Mouse (Mus musculus): ENCODE measurements at regions not wholly inside any gene's neighbourhood (a gene's known extent, or its start where the extent isn't known, plus 50 kb on each side); places are given as distances from the start of the nearest gene placed in this dataset.

- DNase-seq (ENCODE audit: low spot score in 2 of 2) = no peak
These were observed 50.9 kb upstream of the Cpne4 start for GRCm38 (mm10) chr9:104496220-104496619.

DNA sequence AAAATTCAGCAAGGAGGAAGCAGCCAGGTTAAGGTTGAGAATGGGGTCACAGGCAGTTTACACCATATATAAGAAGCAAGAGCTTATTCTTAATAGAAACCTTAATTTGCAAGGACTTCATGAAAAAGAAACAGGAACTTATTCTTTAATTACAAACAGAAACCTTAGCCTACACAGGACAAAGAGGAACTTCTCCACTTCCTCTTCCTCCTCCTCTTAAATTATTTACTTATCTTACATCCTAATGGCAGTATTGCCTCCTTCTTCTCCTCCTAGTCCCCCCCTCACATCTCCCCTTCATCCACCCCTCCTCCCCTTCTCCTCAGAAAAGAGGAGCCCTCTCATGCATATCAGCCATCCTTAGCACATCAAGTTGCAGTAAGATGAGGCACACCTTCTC, 56.4 kb upstream of the Cpne4 start:
- DNase-seq (ENCODE audit: low spot score in 2 of 2) = no peak

- DNase-seq (ENCODE audit: low spot score in 2 of 2) = no peak
These were observed 57.7 kb upstream of the Cpne4 start for GRCm38 (mm10) chr9:104489383-104489782.

DNA sequence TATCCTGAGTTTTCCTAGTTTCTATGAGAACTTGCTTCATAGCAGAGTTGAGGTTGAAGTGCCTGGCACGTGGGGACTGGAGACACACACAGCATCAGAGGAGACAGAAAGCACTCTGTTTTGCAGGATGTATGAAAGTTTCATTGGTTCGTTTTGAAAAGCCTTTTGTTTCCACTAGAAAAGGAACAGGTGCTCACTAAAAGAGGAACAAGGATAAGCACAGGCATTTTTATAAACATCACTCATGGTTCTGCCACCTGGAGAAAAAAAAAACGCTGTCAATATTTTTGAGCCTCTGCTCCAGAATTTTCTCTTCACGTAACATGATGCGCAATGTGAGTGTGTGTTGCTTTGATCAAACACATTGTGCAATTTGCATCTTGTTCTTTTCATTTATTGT, 64.6 kb upstream of the Cpne4 start:
- DNase-seq (ENCODE audit: low spot score in 2 of 2) = no peak

- no peak for DNase-seq (ENCODE audit: low spot score in 2 of 2)
These were observed 66.4 kb upstream of the Cpne4 start for GRCm38 (mm10) chr9:104480683-104481082.

DNA sequence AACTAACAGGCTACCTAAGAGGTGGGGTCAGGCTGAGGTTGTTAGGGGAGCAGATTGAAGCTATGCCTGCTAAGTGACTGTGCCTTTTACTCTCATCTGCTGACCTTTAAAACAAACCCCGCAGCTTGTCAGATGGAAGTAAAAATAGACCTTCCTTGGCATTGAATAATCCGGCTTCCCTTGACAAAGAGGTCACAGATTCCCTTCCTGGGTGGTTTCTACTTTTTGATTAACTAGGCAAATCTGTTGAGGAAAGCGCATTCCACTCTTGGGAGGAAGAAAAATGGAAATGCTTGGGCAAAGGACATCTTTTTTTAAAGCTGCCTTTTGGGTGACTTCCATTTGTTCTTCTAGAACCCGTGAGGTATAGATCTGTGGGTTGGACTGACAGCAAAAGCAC, 72.3 kb upstream of the Cpne4 start:
- no peak for DNase-seq (ENCODE audit: low spot score in 2 of 2)

- DNase-seq (ENCODE audit: low spot score in 2 of 2) = no peak
These were observed 79.8 kb upstream of the Cpne4 start for GRCm38 (mm10) chr9:104467238-104467637.

DNA sequence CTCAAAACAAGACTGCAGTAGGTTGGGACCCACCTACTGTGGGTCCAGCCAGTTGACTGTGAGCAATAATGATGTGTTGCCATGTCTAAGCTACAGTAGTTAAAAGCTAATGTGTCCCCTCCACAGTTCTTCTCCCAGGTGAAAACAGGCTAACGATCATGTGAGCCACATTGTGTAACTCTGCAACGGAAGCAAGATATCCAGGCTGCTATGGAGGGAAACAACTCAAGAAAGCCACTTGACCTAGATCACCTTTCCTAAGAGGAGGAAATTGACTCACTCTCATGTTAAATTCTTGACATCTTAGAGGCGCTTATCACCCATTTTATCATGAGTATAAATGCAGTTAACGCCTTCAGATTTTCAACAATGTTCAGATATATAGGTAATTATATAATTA, 83.4 kb upstream of the Cpne4 start:
- no peak for DNase-seq (ENCODE audit: low spot score in 2 of 2)

DNA sequence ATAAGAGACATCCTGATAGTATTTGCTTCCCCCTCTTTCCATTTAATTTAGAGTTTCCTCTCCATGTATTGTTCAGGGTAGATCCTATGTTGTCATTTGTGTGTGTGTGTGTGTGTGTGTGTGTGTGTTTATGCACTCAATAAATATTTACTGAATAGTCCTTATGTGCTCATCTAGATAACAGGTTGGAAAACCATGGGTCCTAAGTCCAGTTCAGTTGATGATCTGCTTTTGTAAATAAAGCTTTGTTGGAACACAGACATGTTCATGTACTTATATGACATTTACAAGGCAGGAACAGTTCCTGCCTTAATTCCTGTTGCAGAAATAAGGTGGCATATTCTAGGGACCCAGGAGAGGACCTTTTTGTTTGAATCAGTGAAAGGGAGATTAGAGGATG, 87.0 kb upstream of the Cpne4 start:
- no peak for DNase-seq (ENCODE audit: low spot score in 2 of 2)

GRCm38 (mm10) chr9:104457635-104458034, 89.5 kb upstream of the Cpne4 start:
- DNase-seq (ENCODE audit: low spot score in 2 of 2) = no peak

GRCm38 (mm10) chr9:104448577-104449165, 98.4 kb upstream of the Cpne4 start:
- no peak for DNase-seq (ENCODE audit: low spot score in 2 of 2)

DNA sequence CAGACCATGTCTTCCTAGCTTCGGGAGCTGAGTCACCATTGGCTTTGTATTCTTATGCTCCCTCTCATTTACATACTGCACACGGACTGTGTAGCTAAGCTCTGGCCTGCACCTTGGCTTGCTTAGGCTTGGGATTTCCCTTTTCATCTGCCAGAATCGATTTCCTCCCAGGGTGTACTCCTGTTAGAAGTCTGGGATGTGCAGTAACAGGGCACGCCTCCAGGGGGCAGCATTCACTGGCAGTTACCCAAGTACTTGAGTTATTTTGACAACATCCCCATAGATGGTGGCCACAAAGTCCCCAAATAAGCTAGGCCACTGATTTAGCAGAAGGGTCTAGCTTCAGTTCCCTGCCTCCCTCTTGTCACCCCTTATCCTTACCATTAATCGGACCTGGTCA, 102.2 kb upstream of the Cpne4 start:
- DNase-seq (ENCODE audit: low spot score in 2 of 2) = peak in 1 of 2 experiments; percentile 5

DNA sequence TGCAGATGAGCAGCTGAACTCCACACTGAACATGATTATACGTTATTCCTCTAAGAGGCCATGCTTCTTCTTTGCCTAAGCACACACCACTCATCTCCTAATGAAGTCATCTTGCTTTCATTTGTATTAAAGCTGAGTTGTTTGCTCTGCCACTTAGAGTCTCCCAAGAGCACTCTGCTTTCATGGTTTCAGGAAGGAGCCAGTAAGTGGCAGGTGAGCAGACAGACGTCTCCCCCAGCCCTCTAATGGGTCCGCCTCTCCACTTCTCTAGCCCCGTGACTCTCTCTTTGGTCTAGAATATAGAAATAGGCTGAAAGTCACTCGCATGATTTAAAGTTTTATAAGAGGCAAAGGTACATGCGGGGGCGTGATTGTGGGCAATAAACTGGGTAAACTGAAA, 103.8 kb upstream of the Cpne4 start:
- no peak for DNase-seq (ENCODE audit: low spot score in 2 of 2)

- no peak for DNase-seq (ENCODE audit: low spot score in 2 of 2)
These were observed 75.5 kb upstream of the Acpp start for GRCm38 (mm10) chr9:104413021-104413420.

GRCm38 (mm10) chr9:104410211-104410610, 72.7 kb upstream of the Acpp start:
- DNase-seq (ENCODE audit: low spot score in 2 of 2) = no peak

DNA sequence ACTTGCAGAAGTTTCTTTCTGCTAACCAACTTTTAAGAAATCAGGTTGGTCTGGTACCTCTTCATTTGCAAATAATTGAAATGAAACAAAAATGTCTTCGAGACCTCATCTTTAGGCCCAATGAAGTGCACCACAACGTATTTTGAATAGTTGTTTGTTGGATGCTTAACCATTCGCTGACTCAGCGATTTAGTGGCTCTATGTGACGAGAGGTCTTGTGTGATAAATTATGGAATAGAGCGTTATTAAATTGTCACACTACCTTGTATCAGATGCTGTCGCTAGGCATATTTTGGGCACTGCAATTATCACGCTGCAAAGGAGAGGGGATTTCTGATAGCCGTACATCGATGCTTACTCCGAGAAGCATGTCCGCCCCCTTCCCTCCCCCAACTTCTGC, 71.8 kb upstream of the Acpp start:
- no peak for DNase-seq (ENCODE audit: low spot score in 2 of 2)

- DNase-seq (ENCODE audit: low spot score in 2 of 2) = no peak
These were observed 71.2 kb upstream of the Acpp start for GRCm38 (mm10) chr9:104408571-104409294.

GRCm38 (mm10) chr9:104407559-104408376, 70.2 kb upstream of the Acpp start:
- DNase-seq (ENCODE audit: low spot score in 2 of 2) = no peak

GRCm38 (mm10) chr9:104407011-104407410, 69.5 kb upstream of the Acpp start:
- DNase-seq (ENCODE audit: low spot score in 2 of 2) = no peak

- no peak for DNase-seq (ENCODE audit: low spot score in 2 of 2)
These were observed 68.9 kb upstream of the Acpp start for GRCm38 (mm10) chr9:104406491-104406890.

GRCm38 (mm10) chr9:104403863-104404262, 66.3 kb upstream of the Acpp start:
- DNase-seq (ENCODE audit: low spot score in 2 of 2) = no peak

- no peak for DNase-seq (ENCODE audit: low spot score in 2 of 2)
These were observed 64.1 kb upstream of the Acpp start for GRCm38 (mm10) chr9:104401673-104402072.

Measured in adrenal gland, postnatal 4 days (tissue).